Mouse (Mus musculus): ENCODE results near the gene Msln. TPM values are rescaled to one million over a fixed set of nuclear protein-coding genes. Genes with fewer than 3 reads are reported as not detected.

The Msln gene
- total RNA-seq, 2 experiments from 2014 or later = 0.74 TPM; not detected in 1

DNA sequence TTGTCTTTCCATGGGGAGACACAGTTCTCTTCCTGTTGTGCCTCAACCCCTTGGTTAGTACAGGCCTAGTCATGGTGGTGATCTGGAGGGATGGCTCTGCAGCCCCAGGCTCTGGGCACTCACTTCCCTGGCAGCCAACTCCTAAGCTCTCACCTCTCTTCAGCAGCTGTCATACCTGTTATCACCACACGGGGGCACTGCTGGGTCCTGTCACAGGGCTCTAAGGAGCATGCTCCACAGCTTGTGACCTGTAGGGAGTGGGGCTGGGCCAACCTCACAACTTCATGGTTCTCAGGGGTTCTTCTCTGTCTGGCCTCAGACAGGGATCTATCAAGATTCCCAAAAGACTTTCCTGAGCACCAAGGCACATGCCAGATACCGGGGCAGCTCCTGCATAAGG lies 22.1 kb downstream of the Msln start:
- DNase-seq = peak; percentile 78
- intact Hi-C loops (cut with DNase I; ENCODE audit: low total_unique reads) = loop anchor here (5.0 kb wide), 1 partner anchor 65 kb away; the partner anchor contains the start of genes AC134908.4 and Metrn

DNA sequence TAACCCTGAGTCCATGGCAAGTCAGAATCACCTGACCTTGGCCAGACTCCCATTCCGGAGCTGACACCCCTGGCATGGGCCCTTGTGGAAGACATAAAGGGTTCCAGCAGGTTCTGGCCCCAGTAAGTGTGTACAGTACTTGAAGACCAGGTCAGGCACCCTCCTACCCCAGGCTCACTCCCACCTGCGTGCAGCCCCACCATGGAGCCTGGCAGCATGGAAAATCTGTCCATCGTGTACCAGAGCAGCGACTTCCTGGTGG lies 26.2 kb downstream of the Msln start:
- DNase-seq = no peak
- intact Hi-C loops (cut with DNase I; ENCODE audit: low total_unique reads) = no loop called here

DNA sequence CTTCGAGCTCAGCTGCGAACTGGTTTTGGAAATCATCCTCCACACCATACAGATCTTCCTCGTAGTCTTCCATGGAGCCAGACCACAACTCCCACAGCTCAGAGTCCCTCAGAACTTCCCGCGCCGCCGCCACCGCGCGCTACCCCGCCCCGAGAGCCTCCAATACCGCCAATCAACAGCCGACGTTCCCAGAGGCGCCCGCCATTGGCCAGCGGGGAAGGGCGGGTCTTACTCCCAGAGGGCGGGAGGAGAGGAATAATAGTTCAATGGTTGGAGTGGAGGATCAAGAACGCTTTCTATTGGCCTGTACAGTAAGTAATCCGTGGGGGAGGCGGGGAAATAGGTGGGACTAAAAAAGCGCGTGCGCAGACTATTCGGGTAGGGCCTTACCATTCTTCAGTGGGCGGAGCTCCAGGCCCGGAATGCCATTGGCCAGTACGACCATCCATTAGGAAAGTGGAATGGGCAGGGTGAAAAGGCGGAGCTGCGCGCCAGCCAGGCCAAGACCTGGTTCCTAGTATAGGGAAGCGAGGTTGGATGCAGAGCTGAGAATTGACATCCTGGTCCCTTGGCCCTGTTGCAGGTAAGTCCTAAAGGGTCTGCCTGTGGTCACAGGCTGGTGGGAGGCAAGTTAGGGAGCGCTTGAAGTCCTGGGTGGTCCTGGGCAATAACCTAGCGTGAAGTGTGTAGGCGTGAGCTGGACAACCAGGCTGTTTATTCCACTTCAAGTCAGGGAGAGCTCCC lies 26.7 kb downstream of the Msln start, which contains the start of the genes Chtf18 and Rpusd1:
Gene Chtf18, minus strand, starts transcription at position 155 of the 744 bp plus-strand sequence.
Gene Rpusd1, plus strand, starts transcription at position 406 of the 744 bp plus-strand sequence.
- DNase-seq = peak; percentile 99
- intact Hi-C loops (cut with DNase I; ENCODE audit: low total_unique reads) = no loop called here

- intact Hi-C loops (cut with DNase I; ENCODE audit: low total_unique reads) = no loop called here
- DNase-seq = no peak
Observed at GRCm38 (mm10) chr17:25725264-25725663, 28.9 kb downstream of the Msln start.

- no peak for DNase-seq
Observed at GRCm38 (mm10) chr17:25723919-25724318, 30.3 kb downstream of the Msln start.

DNA sequence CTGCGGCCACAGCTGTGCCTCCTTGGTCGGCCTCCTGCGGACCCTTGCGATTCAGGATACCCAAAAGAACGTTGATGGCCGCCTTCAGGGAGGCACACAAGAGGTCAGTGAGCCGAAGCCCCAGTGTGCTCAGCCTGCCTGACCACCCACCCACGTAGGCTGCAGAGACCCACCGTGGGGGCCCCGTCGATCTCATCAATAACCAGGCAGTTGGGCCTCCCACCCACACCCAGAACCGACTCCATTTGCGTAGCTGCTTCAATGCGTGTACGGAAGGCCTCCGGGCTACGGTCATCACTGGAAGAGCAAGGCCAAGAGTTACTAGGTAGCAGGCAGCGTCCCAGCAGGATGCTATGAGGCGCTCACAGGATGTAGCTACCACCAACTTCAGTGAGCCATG lies 30.7 kb downstream of the Msln start:
- intact Hi-C loops (cut with DNase I; ENCODE audit: low total_unique reads) = no loop called here
- no peak for DNase-seq

More at GRCm38 (mm10) chr17:25723919-25724318, 30.3 kb downstream of the Msln start:
- intact Hi-C loops (cut with DNase I; ENCODE audit: low total_unique reads) = no loop called here

- intact Hi-C loops (cut with DNase I; ENCODE audit: low total_unique reads) = no loop called here
- DNase-seq = no peak
Observed at GRCm38 (mm10) chr17:25721476-25721875, 32.7 kb downstream of the Msln start.

DNA sequence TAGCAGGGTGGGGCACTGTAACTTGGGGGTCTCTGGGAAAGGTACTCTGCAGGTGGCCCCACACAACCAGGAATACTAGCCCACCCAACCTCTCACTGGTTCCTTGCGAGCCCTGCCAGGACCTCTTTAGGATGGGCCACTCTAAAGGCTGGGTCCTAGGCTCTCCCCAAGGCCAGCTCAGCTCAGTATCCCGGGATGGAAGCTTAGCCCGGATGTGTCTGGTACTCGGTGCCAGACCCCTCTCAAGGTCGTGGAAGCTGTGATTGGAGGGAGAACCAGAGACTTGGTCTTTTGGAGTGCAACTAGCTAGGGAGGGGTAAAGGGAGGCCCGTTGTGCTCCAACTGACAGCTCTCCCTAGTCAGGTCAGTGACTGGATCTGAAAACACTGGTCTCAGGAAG lies 36.5 kb downstream of the Msln start:
- intact Hi-C loops (cut with DNase I; ENCODE audit: low total_unique reads) = no loop called here
- no peak for DNase-seq

- intact Hi-C loops (cut with DNase I; ENCODE audit: low total_unique reads) = no loop called here
- DNase-seq = no peak
Observed at GRCm38 (mm10) chr17:25716711-25717637, 37.2 kb downstream of the Msln start, which contains the start of gene Gng13. Gene Gng13 (plus strand): TSS chr17:25717171.

- no peak for DNase-seq
- intact Hi-C loops (cut with DNase I; ENCODE audit: low total_unique reads) = no loop called here
Observed at GRCm38 (mm10) chr17:25716130-25716529, 38.0 kb downstream of the Msln start.

- intact Hi-C loops (cut with DNase I; ENCODE audit: low total_unique reads) = no loop called here
- DNase-seq = no peak
Observed at GRCm38 (mm10) chr17:25715627-25716026, 38.6 kb downstream of the Msln start.

DNA sequence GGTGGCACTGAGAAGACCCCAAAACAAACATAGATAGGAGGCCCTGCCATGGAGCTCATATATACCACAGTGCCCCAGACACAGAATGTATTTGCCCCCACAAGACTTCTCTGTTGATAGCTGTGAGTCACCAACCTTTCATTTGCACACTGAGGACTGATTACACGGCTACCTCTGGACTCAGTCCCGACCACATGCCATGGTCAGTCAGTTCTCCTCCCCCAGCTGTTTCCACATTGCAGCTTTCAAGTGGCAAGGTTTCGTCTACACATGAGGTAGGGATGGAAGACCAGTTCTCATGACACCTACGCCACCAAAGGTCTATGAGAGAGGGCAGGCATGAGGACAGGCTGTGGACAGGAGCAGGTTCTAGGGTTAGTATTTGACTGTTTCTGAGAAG lies 43.0 kb downstream of the Msln start:
- DNase-seq = no peak
- intact Hi-C loops (cut with DNase I; ENCODE audit: low total_unique reads) = no loop called here

- no peak for DNase-seq
- intact Hi-C loops (cut with DNase I; ENCODE audit: low total_unique reads) = no loop called here
Observed at GRCm38 (mm10) chr17:25709994-25710393, 44.2 kb downstream of the Msln start.

GRCm38 (mm10) chr17:25700863-25701496 lies 53.2 kb downstream of the Msln start:
- intact Hi-C loops (cut with DNase I; ENCODE audit: low total_unique reads) = no loop called here
- no peak for DNase-seq

Small RNA genes within 50 kb of the gene (microRNA-seq; reads per million reads assigned to microRNA genes)
- gene Gm25083 (0 reads per million in 2 experiments), gene Mir6966 (0 to 1.3 reads per million in 2 experiments)

Other genes with a start within 250 kb of the Msln start
- 1 to 10 TPM; 7.2 to 8.8 TPM for gene Sox8, start 183.7 kb downstream of the Msln start, total RNA-seq (2021)
- gene Lmf1, start 175.3 kb downstream of the Msln start, total RNA-seq (2021) = 10 to 100 TPM; 13.1 to 13.8 TPM
- not detected for gene Gng13, start 37.2 kb downstream of the Msln start, total RNA-seq (2021)
- gene Chtf18, start 27.0 kb downstream of the Msln start, total RNA-seq (2021) = 1 to 10 TPM; 1.3 to 2.5 TPM
- gene Rpusd1, start 26.7 kb downstream of the Msln start, total RNA-seq (2021) = 1 to 10 TPM; 3.4 to 3.8 TPM
- gene Mslnl, start 18.3 kb downstream of the Msln start, total RNA-seq (2021) = not detected
- 10 to 100 TPM; 27.7 to 28.8 TPM for gene Narfl, start 19.4 kb upstream of the Msln start, total RNA-seq (2021)
- gene Haghl, start 31.3 kb upstream of the Msln start, total RNA-seq (2021) = 10 to 100 TPM; 13.9 to 16.1 TPM
- gene Ccdc78, start 32.2 kb upstream of the Msln start, total RNA-seq (2021) = not detected
- 10 to 100 TPM; 36.1 to 37.9 TPM for gene Fam173a, start 38.5 kb upstream of the Msln start, total RNA-seq (2021)
- gene AC134908.4, start 41.3 kb upstream of the Msln start, total RNA-seq (2021) = not detected
- gene Metrn, start 42.8 kb upstream of the Msln start, total RNA-seq (2021) = 10 to 100 TPM; 46.6 to 60.9 TPM
- 1 to 10 TPM in 1 of 2 experiments, under 1 TPM in 1; 0.95 to 2.2 TPM for gene Fbxl16, start 54.7 kb upstream of the Msln start, total RNA-seq (2021)
- gene Wdr24, start 69.2 kb upstream of the Msln start, total RNA-seq (2021) = 1 to 10 TPM; 9.1 to 9.2 TPM
- gene Jmjd8, start 74.5 kb upstream of the Msln start, total RNA-seq (2021) = 10 to 100 TPM; 20.3 to 23.6 TPM
- 10 to 100 TPM; 80.2 to 81.3 TPM for gene Stub1, start 79.0 kb upstream of the Msln start, total RNA-seq (2021)
- 10 to 100 TPM; 11.7 to 12.0 TPM for gene Rhbdl1, start 82.9 kb upstream of the Msln start, total RNA-seq (2021)
- gene Gm20683, start 87.4 kb upstream of the Msln start, total RNA-seq (2021) = 10 to 100 TPM in 1 of 2 experiments, 1 to 10 TPM in 1; 7.5 to 11.0 TPM
- 10 to 100 TPM; 38.0 to 47.1 TPM for gene Rhot2, start 90.5 kb upstream of the Msln start, total RNA-seq (2021)
- gene Wdr90, start 107.1 kb upstream of the Msln start, total RNA-seq (2021) = 1 to 10 TPM; 1.6 to 2.0 TPM
- 10 to 100 TPM; 52.3 to 73.3 TPM for gene Mcrip2, start 114.4 kb upstream of the Msln start, total RNA-seq (2021)
- 10 to 100 TPM; 26.1 to 27.7 TPM for gene Mettl26, start 120.7 kb upstream of the Msln start, total RNA-seq (2021)
- gene Wfikkn1, start 126.5 kb upstream of the Msln start, total RNA-seq (2021) = under 1 TPM; 0.49 to 0.55 TPM
- 10 to 100 TPM; 10.1 to 10.3 TPM for gene Rab40c, start 165.3 kb upstream of the Msln start, total RNA-seq (2021)
- gene Pigq, start 190.6 kb upstream of the Msln start, total RNA-seq (2021) = 10 to 100 TPM; 29.8 to 30.2 TPM
- not detected for gene Nhlrc4, start 190.6 kb upstream of the Msln start, total RNA-seq (2021)
- not detected for gene A930017K11Rik, start 198.2 kb upstream of the Msln start, total RNA-seq (2021)
- gene Capn15, start 231.4 kb upstream of the Msln start, total RNA-seq (2021) = 1 to 10 TPM; 4.3 to 5.9 TPM

Data from gastrocnemius, postnatal 14 days (tissue).